Mouse (Mus musculus): ENCODE data around the gene Lrp10.

DNA sequence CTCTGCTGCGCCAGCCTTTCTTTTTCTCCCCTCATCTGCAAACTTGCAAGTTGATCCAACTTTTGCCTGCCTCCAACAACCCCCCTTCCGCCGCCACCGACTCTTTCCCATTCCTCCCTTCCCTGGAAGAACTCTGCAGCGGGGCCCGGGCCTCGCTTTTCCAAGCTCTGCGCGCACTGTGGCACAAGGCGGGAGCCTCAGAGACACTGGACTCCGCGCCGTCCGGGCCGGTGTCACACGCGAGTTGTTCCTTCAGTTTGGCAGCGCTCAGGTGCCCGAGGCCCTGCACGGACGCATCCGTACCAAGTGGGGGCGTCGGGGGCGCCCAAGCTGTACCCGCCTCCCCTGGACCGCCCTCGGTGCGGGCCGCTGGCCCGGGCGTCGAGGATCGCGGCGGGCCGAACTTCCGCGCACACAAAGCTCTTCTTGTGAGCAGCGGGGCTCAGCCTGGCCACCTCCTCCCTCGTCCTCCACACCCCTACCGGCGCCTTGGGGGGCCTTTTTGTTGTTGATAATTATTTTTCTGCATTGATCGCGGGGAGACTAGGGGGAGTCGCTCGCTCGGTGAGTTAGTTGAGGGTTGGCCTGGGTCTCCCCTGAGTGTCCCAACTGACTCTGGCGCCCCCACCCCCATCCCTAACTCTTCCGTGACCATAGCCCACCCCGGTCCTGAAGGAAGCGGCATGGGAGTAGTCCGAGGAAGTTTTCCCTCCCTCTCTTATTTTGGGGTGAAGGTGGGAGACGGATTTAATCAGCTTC is 31.7 kb upstream of the Lrp10 start:
- TF ChIP-seq CTCF (IDR thresholded peaks at IDR 0.05; ENCODE audit: low read depth) (peak; percentile 41; the same call in 1 of the 2 replicates), EP300 (optimal IDR thresholded peaks at IDR 0.05) (no peak)
